Mouse (Mus musculus) thymus, adult 2 months (tissue): Measurements from ENCODE around the gene Ptpru.
"Not testable (repeated sequence)": the region's sequence is repeated elsewhere in the genome, so short reads cannot be mapped to it uniquely, and the experiment has no call there.

Experiments used
- CTCF ChIP-seq: fragments of 200-500 bp; IDR thresholded peaks from 2 replicates; pipeline ENCODE4 v1.5.1; 2012; ENCODE audit warnings: mild to moderate bottlenecking, control low read depth, low read length, moderate library complexity, borderline replicate concordance; ENCODE audit not compliant: control insufficient read depth, poor library complexity, insufficient read depth; ENCODE audit errors: extremely low read depth
- POLR2A ChIP-seq: fragments of 200-500 bp; IDR thresholded peaks from 2 replicates; pipeline ENCODE4 v1.6.1; 2012; ENCODE audit warnings: mild to moderate bottlenecking, low read length, control low read depth, moderate library complexity; ENCODE audit not compliant: control insufficient read depth, poor library complexity, insufficient read depth; ENCODE audit errors: extremely low read depth

- not testable (repeated sequence) for TF ChIP-seq CTCF, POLR2A
Observed at GRCm38 (mm10) chr4:131804732-131805131, 33.4 kb downstream of the Ptpru start.
